Mouse (Mus musculus) spleen, adult 12 weeks (tissue): ENCODE measurements at regions not wholly inside any gene's neighbourhood (a gene's known extent, or its start where the extent isn't known, plus 50 kb on each side); places are given as distances from the start of the nearest gene placed in this dataset.
"Not testable (repeated sequence)": the region's sequence is repeated elsewhere in the genome, so short reads cannot be mapped to it uniquely, and the experiment has no call there.

Source experiments
- DNase-seq: peaks from one replicate; pipeline ENCODE4 v3.0.0; 2022; ENCODE audit warnings: low spot score

DNA sequence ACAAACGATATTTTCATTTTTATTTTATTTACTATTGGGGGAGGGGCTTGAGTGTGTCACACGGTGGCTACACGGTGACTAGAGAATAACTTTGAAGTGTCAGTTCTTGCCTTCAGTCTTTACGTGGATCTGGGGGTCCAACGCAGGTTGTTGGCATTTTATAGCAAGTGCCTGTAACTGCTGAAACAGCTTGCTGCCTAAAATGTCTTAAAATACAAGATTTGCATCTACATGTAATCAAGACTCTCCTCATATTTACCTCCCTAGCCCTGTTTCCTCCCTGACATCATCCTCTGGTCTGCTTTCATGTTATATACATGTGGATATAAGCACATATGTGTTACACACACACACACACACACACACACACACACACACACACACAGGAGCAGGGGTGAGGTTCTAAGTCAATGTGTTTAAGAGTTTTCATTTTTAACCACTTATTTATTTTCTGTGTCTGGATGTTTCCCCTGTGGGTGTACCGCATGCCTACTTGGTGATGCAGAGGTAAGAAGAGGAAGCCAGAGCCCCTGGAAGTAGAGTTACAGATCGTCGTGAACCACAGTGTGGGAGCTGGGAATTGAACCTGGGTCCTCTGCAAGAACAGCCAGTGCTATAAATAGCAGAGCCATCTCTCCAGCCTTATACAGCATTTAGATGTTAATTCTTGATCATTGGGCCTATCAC lies 119.5 kb upstream of the Cpsf6 start:
- no peak for DNase-seq

GRCm38 (mm10) chr10:117498497-117498896 lies 118.7 kb upstream of the Cpsf6 start:
- DNase-seq: no peak

DNA sequence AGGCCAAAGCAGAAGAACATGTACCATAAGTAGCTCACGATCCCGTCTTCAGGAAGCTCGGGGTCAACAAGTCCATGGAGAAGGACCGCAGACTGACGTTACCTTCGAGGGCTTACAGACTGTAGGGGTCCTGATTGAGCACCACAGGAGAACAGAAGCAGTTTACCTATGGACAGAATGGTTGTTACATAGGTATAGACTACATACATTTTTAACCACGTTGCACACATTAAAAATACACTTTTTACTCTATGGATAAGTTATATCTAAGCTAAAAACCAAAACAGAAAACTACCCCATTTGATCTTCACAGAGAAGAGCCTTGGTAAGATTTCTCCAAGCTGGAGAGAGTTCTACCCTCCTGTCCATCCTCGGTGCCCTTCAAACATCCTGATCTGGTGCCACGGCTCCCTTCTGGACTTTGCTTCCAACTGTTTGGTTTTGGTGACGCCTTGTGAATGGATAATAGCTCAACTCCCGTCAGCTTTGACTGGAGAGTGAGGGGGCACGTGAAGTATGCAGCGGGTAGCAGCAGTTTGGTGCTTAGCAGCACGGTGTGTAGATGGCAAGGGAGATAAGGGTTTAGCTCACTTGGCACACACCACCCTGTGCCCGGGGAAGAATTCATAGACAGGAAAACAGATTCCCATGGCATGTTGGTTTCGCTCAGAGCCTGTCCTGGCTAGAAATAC lies 117.9 kb upstream of the Cpsf6 start:
- DNase-seq: no peak

- DNase-seq: not testable (repeated sequence)
These were observed 117.3 kb upstream of the Cpsf6 start for GRCm38 (mm10) chr10:117497082-117497481.

DNA sequence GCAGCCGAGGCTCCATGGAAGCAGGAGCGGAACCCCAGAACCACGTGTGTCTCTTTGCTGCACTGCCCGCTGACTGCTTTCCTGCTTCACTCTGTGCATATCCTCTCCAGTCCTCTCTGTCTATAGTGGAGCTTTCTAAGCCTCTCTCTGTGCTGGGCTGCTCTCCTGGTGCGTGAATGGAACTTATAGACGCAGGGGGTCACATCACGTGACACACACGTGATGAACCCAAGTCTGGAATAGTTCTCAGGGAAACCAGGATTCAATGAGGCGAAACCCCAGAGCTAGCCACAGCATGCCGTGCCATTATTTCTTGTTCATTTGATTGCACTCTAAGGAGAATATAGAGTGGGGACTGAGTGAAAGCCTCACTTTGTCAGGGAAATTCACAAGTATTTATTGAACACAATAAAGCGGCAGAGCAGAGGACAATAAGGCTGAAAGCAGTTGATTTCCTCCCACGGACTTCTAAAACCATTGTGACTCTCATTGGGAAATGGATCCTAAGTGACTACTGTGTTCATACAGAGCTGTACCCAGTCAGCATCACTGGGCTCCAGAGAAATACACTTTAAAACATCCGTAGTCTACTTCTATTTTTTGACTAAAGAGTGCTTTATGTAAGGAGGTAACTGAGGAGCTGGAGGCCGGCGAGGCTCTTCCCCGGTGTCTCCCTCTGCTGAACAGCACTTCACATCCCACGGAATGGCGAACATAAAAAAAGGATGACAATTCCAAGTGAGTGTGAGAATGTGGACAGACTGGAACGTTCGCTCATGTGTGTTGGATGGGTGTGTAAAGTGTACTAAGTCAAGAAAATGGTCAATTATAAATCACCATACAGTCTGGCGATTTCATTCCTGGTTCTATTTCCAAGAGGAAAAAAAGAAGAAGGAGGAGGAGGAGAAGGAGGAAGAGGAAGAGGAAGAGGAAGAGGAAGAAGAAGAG lies 116.5 kb upstream of the Cpsf6 start:
- DNase-seq: no peak

DNA sequence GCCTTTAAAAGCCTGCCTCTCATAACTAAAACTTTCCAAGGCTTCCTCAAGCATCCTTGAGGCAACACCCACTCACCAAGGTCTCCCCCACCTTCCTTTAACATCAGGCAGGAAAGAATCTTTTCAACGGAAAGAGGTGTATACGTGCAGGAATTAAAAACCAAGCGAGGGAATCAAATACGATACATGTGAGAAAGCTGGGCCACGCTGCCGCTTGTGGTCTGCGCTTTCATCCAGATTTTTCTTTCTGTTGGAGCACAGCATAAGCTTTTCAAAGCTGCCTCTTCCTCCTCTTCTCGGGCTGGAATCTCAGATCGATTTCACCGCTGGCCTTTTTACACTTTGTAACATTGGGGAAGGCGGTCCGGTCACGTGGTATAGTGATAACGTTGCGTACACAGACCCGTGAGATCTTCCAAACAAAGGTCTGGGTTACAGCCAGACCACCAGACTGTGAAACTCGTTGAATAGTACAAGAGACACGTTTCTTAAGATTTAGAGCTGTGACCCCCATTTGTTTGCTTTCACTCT lies 114.4 kb upstream of the Cpsf6 start:
- DNase-seq: no peak

DNA sequence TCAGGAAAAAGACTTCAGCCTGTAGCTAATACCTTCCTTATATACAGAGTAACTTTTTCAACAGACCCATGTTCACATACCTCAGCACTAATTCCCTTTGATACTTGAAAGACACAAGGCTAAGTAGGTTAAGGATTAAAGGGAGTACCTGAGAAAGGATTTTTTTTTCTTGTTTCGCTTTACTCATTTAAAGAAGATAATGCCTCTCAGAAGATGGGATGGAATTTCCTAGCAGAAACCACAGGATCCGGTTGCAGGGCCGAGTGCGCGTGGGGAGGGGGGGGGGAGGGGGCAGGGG lies 114.0 kb upstream of the Cpsf6 start:
- DNase-seq: no peak

DNA sequence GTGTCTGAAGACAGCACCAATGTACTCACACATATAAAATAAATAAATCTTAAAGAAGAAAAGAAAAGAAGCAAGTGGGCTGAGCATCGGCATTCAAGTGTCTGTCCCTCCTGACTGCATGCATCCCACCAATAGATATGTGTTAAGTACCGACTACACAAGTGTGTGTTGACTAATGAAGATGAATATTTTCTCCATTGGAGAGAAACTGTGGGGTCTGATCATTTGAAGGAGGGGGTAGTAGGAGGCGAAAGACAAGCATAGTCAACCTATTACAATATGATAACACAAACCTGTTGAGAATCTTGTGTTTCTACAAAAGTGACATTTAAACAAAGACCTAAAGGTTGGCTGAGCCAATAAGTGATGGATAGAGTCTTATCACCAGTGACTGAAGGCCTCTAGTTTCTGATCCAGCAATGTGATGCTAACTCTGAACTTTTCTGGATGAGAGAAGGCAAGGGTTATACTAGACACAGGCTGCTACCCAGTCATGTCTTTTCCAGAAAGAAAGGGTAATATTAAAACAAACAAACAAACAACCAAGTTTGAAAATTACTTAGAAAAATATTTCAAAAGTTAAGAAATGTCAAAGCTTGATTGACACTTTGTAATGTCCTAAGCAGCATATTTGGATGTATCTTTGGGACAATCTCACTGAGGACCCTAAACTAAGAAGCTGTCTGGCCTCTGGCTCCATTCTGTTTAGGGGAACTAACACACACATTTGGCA lies 113.4 kb upstream of the Cpsf6 start:
- no peak for DNase-seq

GRCm38 (mm10) chr10:117492391-117492990 lies 112.7 kb upstream of the Cpsf6 start:
- no peak for DNase-seq

GRCm38 (mm10) chr10:117491711-117492110 lies 111.9 kb upstream of the Cpsf6 start:
- DNase-seq: no peak

DNA sequence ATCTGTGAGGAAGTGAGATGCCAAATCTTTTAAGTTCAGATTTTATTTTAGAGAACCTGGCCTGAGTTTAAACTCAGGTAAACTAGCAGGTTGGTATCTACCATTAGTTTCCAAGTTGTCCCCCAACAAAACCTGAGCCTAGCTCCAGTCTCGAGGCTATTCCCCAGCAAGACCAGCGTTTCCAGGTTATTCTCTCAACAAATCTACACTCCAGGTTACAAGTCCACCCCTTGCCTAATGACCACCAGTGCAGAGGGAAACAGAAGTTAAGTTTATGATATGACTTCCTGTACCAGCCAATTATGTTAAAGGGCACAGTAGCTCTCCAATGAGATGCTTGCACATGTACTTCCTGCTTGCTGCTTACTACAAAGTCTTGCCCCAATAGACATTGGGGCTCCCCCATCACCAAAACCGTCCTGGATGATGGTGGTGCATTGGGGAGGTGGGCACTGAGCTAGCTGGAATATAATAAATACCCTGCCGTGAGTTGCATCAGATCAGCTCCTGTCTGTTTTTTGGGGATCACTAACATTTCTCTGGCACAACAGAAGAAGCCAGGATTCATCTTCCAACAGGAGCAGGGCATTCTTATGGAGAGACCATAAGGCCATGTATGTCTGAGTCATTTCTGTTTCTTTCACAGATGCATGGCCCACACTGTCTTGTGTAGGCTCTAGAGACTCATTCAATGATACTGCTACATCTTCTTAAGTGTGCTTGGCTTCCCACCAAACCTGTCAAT lies 111.2 kb upstream of the Cpsf6 start:
- DNase-seq: no peak

DNA sequence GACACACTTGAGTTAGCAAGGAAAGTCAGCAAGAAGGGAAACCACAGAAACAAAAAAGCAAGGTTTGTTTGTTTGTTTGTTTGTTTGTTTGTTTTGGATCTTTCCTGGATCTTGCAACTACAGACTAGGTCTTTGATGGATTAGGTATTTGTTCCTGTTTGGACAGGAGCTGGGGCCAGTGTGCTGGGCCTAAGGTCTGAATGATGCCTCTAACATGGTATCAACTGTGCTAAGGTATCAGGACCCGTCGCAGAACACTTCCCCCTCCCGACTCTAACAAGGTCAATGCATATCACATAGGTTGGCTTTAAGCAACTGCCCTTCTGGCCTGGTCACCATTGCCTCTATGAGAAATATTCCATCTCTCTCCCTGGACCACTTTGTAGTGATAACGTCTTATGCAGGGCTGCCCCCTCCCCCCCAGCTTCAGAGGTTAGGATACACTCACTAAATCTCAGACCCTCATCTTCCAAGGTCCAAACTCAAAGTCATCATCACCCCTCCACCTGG lies 103.3 kb upstream of the Cpsf6 start:
- no peak for DNase-seq

DNA sequence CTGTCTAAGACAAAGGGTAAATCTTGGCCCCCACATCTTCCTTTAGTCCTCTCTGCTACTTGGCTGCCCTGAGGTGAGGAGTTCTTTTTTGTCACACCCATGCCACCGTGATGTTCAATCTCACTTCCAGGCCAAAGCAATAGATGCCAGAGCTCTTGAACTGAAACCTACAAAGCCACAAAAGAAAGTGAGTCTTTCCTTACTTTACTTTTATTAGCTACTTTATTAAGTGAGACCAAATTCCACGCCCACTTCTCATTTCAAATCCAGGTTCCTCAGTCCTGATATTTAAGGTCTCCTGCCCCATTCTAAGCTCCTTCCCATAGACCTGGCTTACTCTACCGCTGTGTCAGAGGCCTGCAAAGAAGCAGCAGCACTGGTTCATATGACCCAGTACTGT lies 102.5 kb upstream of the Cpsf6 start:
- DNase-seq: no peak

GRCm38 (mm10) chr10:117481341-117481990 lies 101.7 kb upstream of the Cpsf6 start:
- DNase-seq: no peak

- no peak for DNase-seq
These were observed 100.6 kb upstream of the Cpsf6 start for GRCm38 (mm10) chr10:117480456-117480850.

GRCm38 (mm10) chr10:117479721-117480455 lies 100.1 kb upstream of the Cpsf6 start:
- DNase-seq: no peak

- no peak for DNase-seq
These were observed 99.1 kb upstream of the Cpsf6 start for GRCm38 (mm10) chr10:117478931-117479280.

- no peak for DNase-seq
These were observed 98.6 kb upstream of the Cpsf6 start for GRCm38 (mm10) chr10:117478202-117478930.
